Mouse (Mus musculus): ENCODE data around the gene Tmem97. TPM values are rescaled to one million over a fixed set of nuclear protein-coding genes. Genes with fewer than 3 reads are reported as not detected.

Gene Tmem97
- total and polyA plus RNA-seq, 3 experiments = 166 to 215 (median 207) TPM

DNA sequence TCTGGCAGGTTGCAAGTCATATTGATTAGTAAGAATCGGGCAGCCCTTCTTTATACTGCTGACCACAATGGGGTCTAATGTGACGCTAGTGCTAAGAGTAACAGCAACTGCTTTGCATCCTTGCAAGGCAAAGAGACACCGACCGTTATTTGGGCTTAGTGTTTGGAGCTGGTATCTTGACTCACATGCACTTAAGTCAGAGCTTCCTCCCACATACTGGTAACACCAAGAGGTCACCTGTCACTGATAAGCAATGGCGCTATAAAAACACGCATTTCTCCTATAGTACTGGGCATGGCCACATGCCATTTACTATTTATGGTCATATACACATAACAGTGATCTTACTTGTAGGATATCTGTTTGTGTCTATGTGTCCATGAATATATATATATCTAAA, 32.3 kb upstream of the Tmem97 start:
- H3K36me3 ChIP-seq (ENCODE audit: control insufficient read depth in 1 of 2, insufficient read depth in 2 of 2, low read length in 2 of 2) = peaks cover 4 to 10% of the 10 kb centered on the region in 2 experiments; a peak in 3 of 4 replicates
- no peak overlapping the region for H3K9ac ChIP-seq (ENCODE audit: control insufficient read depth, low read depth, low read length, poor library complexity, severe bottlenecking)

DNA sequence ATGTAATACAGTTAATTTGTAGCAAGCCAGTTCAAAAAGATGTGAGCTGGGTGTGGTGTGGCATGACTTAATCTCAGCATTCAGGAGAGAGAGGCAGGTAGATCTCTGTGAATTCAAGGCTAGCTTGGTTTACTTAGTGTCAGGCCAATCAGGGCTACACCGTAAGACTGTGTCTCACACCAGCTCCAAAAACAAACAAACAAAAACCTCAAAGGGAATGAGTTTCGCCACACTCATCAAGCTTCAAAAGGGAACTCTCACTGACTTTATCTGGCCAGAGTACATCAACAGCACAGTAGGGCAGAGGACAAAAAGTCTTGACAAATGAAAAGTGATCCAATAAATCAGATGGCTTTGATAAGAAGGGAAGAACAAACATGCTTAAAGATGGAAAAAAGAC, 24.4 kb upstream of the Tmem97 start:
- Histone ChIP-seq H3K27me3 (ENCODE audit: control insufficient read depth in 1 of 2, insufficient read depth in 2 of 2, low read length in 2 of 2) (no peaks in the 10 kb centered on the region), H3K36me3 (ENCODE audit: control insufficient read depth in 1 of 2, insufficient read depth in 2 of 2, low read length in 2 of 2) (peaks cover 3 to 14% of the 10 kb centered on the region in 2 experiments), H3K4me3 (ENCODE audit: control insufficient read depth in 1 of 2, insufficient read depth in 1 of 2, low read depth in 2 of 2, low read length in 2 of 2) (no peak overlapping the region), H3K9ac (ENCODE audit: control insufficient read depth, low read depth, low read length, poor library complexity, severe bottlenecking) (no peak overlapping the region), H3K4me1 (ENCODE audit: control insufficient read depth in 1 of 2, insufficient read depth in 2 of 2, low read length in 2 of 2) (peaks cover 11 to 12% of the 10 kb centered on the region in 2 experiments), H3K9me3 (replicated peaks; ENCODE audit: insufficient read depth, low read length) (no peaks in the 10 kb centered on the region), H3K79me2 (ENCODE audit: control insufficient read depth, insufficient read depth, low read length, poor library complexity) (no peaks in the 10 kb centered on the region), H3K27ac (ENCODE audit: control insufficient read depth, low read depth, low read length) (no peak overlapping the region)
- no peak for DNase-seq (ENCODE audit: low read depth, low spot score)
- TF ChIP-seq GATA1 (IDR thresholded peaks at IDR 0.05; ENCODE audit: low read depth, low read length) (0 out of 2 replicates have a peak, but pooled peaks have one; percentile 28), MAZ (IDR thresholded peaks at IDR 0.05; ENCODE audit: low read depth, low read length) (no peak), NELFE (IDR thresholded peaks at IDR 0.05; ENCODE audit: low read depth, low read length) (no peak), TCF12 (IDR thresholded peaks at IDR 0.05; ENCODE audit: low read depth, low read length) (no peak)

More for the DNA sequence above, 32.3 kb upstream of the Tmem97 start:
- Histone ChIP-seq H3K27ac (ENCODE audit: control insufficient read depth, low read depth, low read length) (no peak overlapping the region), H3K9me3 (replicated peaks; ENCODE audit: insufficient read depth, low read length) (no peaks in the 10 kb centered on the region), H3K4me1 (ENCODE audit: control insufficient read depth in 1 of 2, insufficient read depth in 2 of 2, low read length in 2 of 2) (peaks cover 0 to 2% of the 10 kb centered on the region in 2 experiments; a peak in 2 of 4 replicates), H3K4me3 (ENCODE audit: control insufficient read depth in 1 of 2, insufficient read depth in 1 of 2, low read depth in 2 of 2, low read length in 2 of 2) (no peak overlapping the region), H3K79me2 (ENCODE audit: control insufficient read depth, insufficient read depth, low read length, poor library complexity) (no peaks in the 10 kb centered on the region), H3K27me3 (ENCODE audit: control insufficient read depth in 1 of 2, insufficient read depth in 2 of 2, low read length in 2 of 2) (no peaks in the 10 kb centered on the region)
- no peak; the same call in 1 of the 2 replicates for TF ChIP-seq TCF12 (IDR thresholded peaks at IDR 0.05; ENCODE audit: low read depth, low read length)
- peak; percentile 53 to 71 for TF ChIP-seq EP300 (IDR thresholded peaks at IDR 0.05; ENCODE audit: low read depth in 1 of 2, low read length in 2 of 2)
- TF ChIP-seq BHLHE40 (IDR thresholded peaks at IDR 0.05; ENCODE audit: borderline replicate concordance, low read depth, low read length) = no peak
- TF ChIP-seq MYB (IDR thresholded peaks at IDR 0.05; ENCODE audit: low read depth, low read length) = peak; percentile 23; the same call in 1 of the 2 replicates
- TF ChIP-seq POLR2AphosphoS2 (IDR thresholded peaks at IDR 0.05; ENCODE audit: low read length) = no peak
- peak; percentile 33; the same call in 1 of the 2 replicates for TF ChIP-seq USF1 (IDR thresholded peaks at IDR 0.05; ENCODE audit: low read depth, low read length)
- no peak for TF ChIP-seq E2F4 (IDR thresholded peaks at IDR 0.05; ENCODE audit: borderline replicate concordance, low read depth, low read length)
- TF ChIP-seq ZMIZ1 (IDR thresholded peaks at IDR 0.05; ENCODE audit: low read depth, low read length) = no peak
- peak; percentile 56 for TF ChIP-seq GATA1 (IDR thresholded peaks at IDR 0.05; ENCODE audit: low read depth, low read length)
- no peak for TF ChIP-seq UBTF (IDR thresholded peaks at IDR 0.05; ENCODE audit: borderline replicate concordance, insufficient read depth, low read depth, low read length)
- peak; percentile 19; the same call in 1 of the 2 replicates for TF ChIP-seq TAL1 (IDR thresholded peaks at IDR 0.05; ENCODE audit: low read length)
- TF ChIP-seq RCOR1 (IDR thresholded peaks at IDR 0.05; ENCODE audit: low read depth, low read length) = no peak
- peak; percentile 51; the same call in 1 of the 2 replicates for TF ChIP-seq ETS1 (IDR thresholded peaks at IDR 0.05; ENCODE audit: low read depth, low read length)
- no peak for DNase-seq (ENCODE audit: low read depth, low spot score)

Data from MEL (cell line).